Mouse (Mus musculus): ENCODE data around the gene Rbm10. TPM values are rescaled to one million over a fixed set of nuclear protein-coding genes. Genes with fewer than 3 reads are reported as not detected.

Gene Rbm10
- 52.7 and 64.4 TPM in 2 replicates for polyA plus RNA-seq (2012; rRNA removed)

DNA sequence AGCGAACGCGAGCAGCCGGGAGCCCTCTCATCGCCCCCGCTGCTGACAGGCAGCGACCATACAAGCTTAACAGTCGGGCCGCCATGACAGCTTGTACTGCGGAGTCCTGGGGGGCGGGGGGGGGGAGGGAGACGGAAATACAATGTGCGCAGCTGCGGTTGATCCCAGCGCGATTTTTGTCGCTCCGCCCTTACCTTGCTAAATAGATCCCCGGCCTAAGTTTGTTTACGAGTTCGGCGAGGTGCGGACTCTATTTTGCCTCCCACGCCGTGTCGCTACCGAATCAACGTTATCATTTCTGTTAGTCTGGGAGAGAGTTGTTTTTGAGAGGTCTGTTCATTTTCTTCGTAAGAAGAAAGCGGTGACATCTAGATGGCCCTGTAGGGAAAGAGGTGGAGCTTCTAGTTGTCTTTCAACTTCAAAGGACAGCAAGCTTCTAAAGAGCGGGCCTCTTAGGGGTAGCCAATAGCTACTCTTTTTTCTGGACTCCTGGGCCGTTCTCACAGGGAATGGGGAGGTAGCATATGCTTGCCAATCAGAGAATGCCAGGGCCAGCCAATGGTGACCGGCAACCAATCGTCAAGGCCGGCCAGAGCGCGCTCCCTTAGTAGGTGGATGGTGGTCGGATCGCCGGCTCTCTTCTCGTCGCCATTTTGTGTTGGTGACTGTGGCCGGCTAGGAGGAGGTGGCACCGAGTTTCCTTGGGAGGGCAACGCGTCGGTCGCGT is at the start of gene Rbm10, which contains the start of gene Ndufb11:
Gene Rbm10, plus strand, starts transcription at position 328 of the 727 bp plus-strand sequence.
Gene Ndufb11, minus strand, starts transcription at position 444 of the 727 bp plus-strand sequence.

GRCm38 (mm10) chrX:20658026-20658652 is 40.8 kb downstream of the Rbm10 start, which contains the start of gene Uba1:
Gene Uba1 (plus strand): TSS chrX:20658326.

DNA sequence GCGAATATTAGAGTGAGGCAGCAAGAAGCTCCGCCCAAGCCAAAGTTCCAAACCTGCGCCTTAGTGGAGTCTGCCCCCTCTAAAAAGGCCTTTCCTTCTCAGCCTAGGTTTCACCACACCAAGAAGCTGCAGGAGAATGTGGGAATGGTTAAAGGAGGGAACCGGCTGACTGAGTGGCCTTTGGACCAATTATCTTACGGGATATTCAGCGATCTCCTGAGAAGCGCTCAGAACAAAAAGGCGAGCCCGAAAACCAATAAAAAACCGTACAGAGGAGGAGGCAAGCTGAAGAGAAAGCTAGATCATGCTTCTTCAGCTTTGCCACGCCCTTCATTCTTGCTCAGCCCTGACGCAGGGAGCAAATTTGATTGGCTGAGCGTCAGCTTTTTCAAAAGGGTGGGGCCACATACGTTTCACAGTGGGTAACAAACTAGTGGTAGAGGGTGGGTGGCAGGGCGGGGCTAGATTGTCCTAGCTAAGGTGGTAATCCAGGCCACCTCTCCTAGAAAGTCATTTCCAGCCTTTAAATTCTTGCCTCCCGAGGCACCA is 70.3 kb downstream of the Rbm10 start, which contains the start of gene Cdk16:
Gene Cdk16, plus strand, starts transcription at position 436 of the 549 bp plus-strand sequence.

Other genes with a start within 250 kb of the Rbm10 start
- gene Jade3, start 191.8 kb upstream of the Rbm10 start, polyA plus RNA-seq (2012; rRNA removed) = 0.36 and 0.49 TPM in 2 replicates
- 0.07 TPM in 1 of 2 replicates, not detected in the other for gene Rgn, start 67.7 kb upstream of the Rbm10 start, polyA plus RNA-seq (2012; rRNA removed)
- gene Ndufb11, start 116 bp downstream of the Rbm10 start, polyA plus RNA-seq (2012; rRNA removed) = 132 and 156 TPM in 2 replicates
- gene Uba1, start 40.8 kb downstream of the Rbm10 start, polyA plus RNA-seq (2012; rRNA removed) = 298 and 303 TPM in 2 replicates
- 145 and 185 TPM in 2 replicates for gene Cdk16, start 70.5 kb downstream of the Rbm10 start, polyA plus RNA-seq (2012; rRNA removed)
- gene Usp11, start 86.4 kb downstream of the Rbm10 start, polyA plus RNA-seq (2012; rRNA removed) = 2.9 and 3.7 TPM in 2 replicates
- 152 and 187 TPM in 2 replicates for gene Araf, start 180.3 kb downstream of the Rbm10 start, polyA plus RNA-seq (2012; rRNA removed)

All from colon, adult 2 months (tissue).